Mouse (Mus musculus) adrenal gland (tissue): ENCODE results near the gene Lgals9.

Experiments used
- intact Hi-C: fragments of 180-260 bp; cut with DNase I; formaldehyde crosslinking; loops from one replicate; pipeline ENCODE4 v1.15.1; 2025

Gene Lgals9

GRCm38 (mm10) chr11:78924111-78924510 lies 60.6 kb downstream of the Lgals9 start:
- intact Hi-C loops: loop anchor here (5.0 kb wide), 1 partner anchor 87 kb away; no protein-coding TSS in a partner anchor

DNA sequence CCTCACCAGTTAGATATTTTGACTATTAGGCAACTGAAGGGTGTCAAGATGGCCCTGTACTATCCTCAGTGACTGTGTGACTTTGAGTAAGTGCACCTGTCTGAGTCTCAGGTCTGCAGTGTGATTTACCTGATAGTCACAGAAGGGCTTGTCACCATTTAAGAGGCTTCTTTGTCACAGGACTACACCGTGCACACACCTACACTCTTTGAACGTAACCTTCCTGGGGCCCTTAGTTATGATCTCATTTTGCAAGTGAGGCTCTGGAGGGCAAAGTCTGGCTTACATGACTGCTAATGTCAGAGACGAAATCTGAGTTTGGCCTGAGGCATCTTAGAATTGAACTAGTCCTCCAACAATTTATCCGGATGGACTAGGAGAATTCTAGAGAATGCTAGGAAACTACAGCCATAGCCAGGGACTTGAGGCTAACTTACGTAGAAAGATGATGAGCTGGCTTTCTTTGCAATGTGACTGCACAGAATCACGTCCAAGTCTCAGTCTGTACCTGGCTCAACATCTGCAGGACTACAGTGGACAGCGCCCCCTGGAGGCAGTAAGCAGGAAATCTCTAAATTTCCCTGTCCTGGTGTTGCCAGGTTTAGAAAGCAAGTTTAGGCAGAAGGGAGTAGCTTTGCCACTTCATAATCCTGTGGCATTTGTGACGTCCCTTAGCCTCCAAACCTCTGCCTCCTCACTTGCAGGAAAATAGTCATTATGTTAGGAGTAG lies 61.9 kb downstream of the Lgals9 start:
- intact Hi-C loops: loop anchor here (2.0 to 5.0 kb wide), 2 partner anchors 66 to 86 kb away; no protein-coding TSS in a partner anchor

DNA sequence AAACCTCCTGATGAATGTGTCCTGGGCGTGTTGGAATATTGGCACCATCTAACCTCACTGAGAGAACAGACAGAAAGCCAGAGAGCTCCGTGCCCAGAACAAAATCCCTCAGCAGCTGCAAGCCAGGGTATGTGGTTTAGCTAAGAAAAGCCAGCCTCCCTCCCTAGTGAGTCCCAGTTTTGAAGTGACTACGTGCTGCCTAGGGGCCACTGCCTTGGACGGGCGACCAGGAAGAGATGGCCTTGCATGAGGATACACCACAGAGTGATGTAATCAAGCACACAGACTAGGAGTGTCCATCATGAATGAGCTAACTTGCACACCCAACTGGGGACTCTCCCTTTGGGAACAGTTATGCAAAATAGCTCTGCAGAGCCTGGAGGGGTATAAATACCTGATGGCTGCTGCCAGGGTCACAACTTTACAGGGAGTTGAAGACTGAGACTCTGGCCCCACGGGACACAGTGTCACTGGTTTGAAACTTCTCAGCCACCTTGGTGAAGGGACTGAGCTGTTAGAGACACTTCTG lies 64.3 kb downstream of the Lgals9 start, which contains the start of gene Nos2:
TSS of gene Nos2 (plus strand) at position 377 of the 529 bp plus-strand sequence.
- intact Hi-C loops: loop anchor here (5.0 kb wide), 1 partner anchor 83 kb away; no protein-coding TSS in a partner anchor

DNA sequence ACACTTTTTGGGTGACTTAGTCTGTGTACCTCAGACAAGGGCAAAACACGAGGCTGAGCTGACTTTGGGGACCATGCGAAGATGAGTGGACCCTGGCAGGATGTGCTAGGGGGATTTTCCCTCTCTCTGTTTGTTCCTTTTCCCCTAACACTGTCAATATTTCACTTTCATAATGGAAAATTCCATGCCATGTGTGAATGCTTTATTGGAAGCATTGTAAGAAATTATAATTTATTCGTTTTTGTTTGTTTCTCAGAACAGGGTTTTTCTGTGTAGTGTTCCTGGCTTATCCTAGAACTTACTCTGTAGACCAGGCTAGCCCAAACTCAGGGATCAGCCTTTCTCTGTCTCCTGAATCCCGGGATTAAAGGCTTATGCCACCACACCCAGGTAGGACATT lies 65.0 kb downstream of the Lgals9 start:
- intact Hi-C loops: loop anchor here (5.0 kb wide), 1 partner anchor 82 kb away; no protein-coding TSS in a partner anchor

DNA sequence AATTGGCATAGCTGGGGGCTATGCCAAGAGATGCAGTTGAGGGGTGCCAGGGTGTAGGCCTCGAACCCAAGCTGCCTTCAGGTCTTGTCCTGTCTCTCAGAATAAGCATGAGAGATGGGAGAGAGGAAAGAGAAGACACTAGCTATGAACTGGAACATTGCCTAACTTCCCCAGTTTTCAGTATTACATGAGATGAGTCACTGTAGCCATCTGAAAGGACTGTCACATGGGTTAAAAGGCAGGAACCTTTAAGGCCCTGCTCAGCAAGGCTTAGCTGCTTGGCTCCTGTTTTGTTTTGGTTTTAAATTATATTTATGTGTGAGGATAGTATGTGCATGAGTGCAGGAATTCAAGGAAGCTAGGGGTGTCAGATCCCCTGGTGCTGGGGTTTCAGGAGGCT lies 68.3 kb downstream of the Lgals9 start:
- intact Hi-C loops: no loop called here

- intact Hi-C loops: no loop called here
Observed at GRCm38 (mm10) chr11:78915473-78915872, 69.3 kb downstream of the Lgals9 start.
